Mouse (Mus musculus): ENCODE measurements at regions not wholly inside any gene's neighbourhood (a gene's known extent, or its start where the extent isn't known, plus 50 kb on each side); places are given as distances from the start of the nearest gene placed in this dataset.

GRCm38 (mm10) chr1:183780779-183781178 is 232.3 kb upstream of the Dusp10 start:
- H3K79me2 ChIP-seq (ENCODE audit: control insufficient read depth, insufficient read depth, low read length, poor library complexity): no peaks in the 10 kb centered on the region
- no peaks in the 10 kb centered on the region for H3K9me3 ChIP-seq (replicated peaks; ENCODE audit: insufficient read depth, low read length)
- no peak overlapping the region for H3K4me3 ChIP-seq (ENCODE audit: control insufficient read depth in 1 of 2, insufficient read depth in 1 of 2, low read depth in 2 of 2, low read length in 2 of 2)
- no peak overlapping the region for H3K9ac ChIP-seq (ENCODE audit: control insufficient read depth, low read depth, low read length, poor library complexity, severe bottlenecking)
- H3K4me1 ChIP-seq (ENCODE audit: control insufficient read depth in 1 of 2, insufficient read depth in 2 of 2, low read length in 2 of 2): no peaks in the 10 kb centered on the region
- H3K36me3 ChIP-seq (ENCODE audit: control insufficient read depth in 1 of 2, insufficient read depth in 2 of 2, low read length in 2 of 2): no peaks in the 10 kb centered on the region
- H3K27ac ChIP-seq (ENCODE audit: control insufficient read depth, low read depth, low read length): no peak overlapping the region
- H3K27me3 ChIP-seq (ENCODE audit: control insufficient read depth in 1 of 2, insufficient read depth in 2 of 2, low read length in 2 of 2): no peaks in the 10 kb centered on the region
- DNase-seq (ENCODE audit: low read depth, low spot score): no peak
- TF ChIP-seq ELF1 (IDR thresholded peaks at IDR 0.05; ENCODE audit: low read depth, low read length) (no peak), ZNF384 (IDR thresholded peaks at IDR 0.05; ENCODE audit: low read depth, low read length) (no peak), TAL1 (IDR thresholded peaks at IDR 0.05; ENCODE audit: low read length) (no peak), NRF1 (IDR thresholded peaks at IDR 0.05; ENCODE audit: insufficient read depth, low read depth, low read length, poor library complexity, severe bottlenecking) (no peak), MAX (IDR thresholded peaks at IDR 0.05; ENCODE audit: low read length) (no peak), SIN3A (IDR thresholded peaks at IDR 0.05; ENCODE audit: low read length) (no peak), RAD21 (IDR thresholded peaks at IDR 0.05; ENCODE audit: low read depth, low read length) (no peak)

GRCm38 (mm10) chr1:183783440-183784130 is 229.5 kb upstream of the Dusp10 start:
- Histone ChIP-seq H3K9me3 (replicated peaks; ENCODE audit: insufficient read depth, low read length) (no peaks in the 10 kb centered on the region), H3K36me3 (ENCODE audit: control insufficient read depth in 1 of 2, insufficient read depth in 2 of 2, low read length in 2 of 2) (no peaks in the 10 kb centered on the region), H3K4me3 (ENCODE audit: control insufficient read depth in 1 of 2, insufficient read depth in 1 of 2, low read depth in 2 of 2, low read length in 2 of 2) (no peak overlapping the region), H3K9ac (ENCODE audit: control insufficient read depth, low read depth, low read length, poor library complexity, severe bottlenecking) (no peak overlapping the region), H3K79me2 (ENCODE audit: control insufficient read depth, insufficient read depth, low read length, poor library complexity) (no peaks in the 10 kb centered on the region), H3K27me3 (ENCODE audit: control insufficient read depth in 1 of 2, insufficient read depth in 2 of 2, low read length in 2 of 2) (no peaks in the 10 kb centered on the region), H3K4me1 (ENCODE audit: control insufficient read depth in 1 of 2, insufficient read depth in 2 of 2, low read length in 2 of 2) (no peaks in the 10 kb centered on the region), H3K27ac (ENCODE audit: control insufficient read depth, low read depth, low read length) (no peak overlapping the region)
- TF ChIP-seq ZC3H11A (IDR thresholded peaks at IDR 0.05; ENCODE audit: low read depth, low read length): no peak
- TF ChIP-seq TBP (IDR thresholded peaks at IDR 0.05; ENCODE audit: low read depth, low read length): no peak
- no peak for TF ChIP-seq EP300 (IDR thresholded peaks at IDR 0.05; ENCODE audit: low read depth in 1 of 2, low read length in 2 of 2)
- TF ChIP-seq CTCF (IDR thresholded peaks at IDR 0.05 in 2 of 3, conservative IDR thresholded peaks at IDR 0.05 in 1 of 3; ENCODE audit: control insufficient read depth in 1 of 3, insufficient read depth in 1 of 3, low read depth in 2 of 3, low read length in 3 of 3, poor library complexity in 1 of 3, severe bottlenecking in 1 of 3): no peak
- TF ChIP-seq MEF2A (IDR thresholded peaks at IDR 0.05; ENCODE audit: extremely low read depth, insufficient replicate concordance, low read depth, low read length, poor library complexity, severe bottlenecking): no peak
- no peak for TF ChIP-seq CHD2 (IDR thresholded peaks at IDR 0.05; ENCODE audit: low read length)
- TF ChIP-seq UBTF (IDR thresholded peaks at IDR 0.05; ENCODE audit: borderline replicate concordance, insufficient read depth, low read depth, low read length): no peak
- TF ChIP-seq ZMIZ1 (IDR thresholded peaks at IDR 0.05; ENCODE audit: low read depth, low read length): no peak
- TF ChIP-seq MYB (IDR thresholded peaks at IDR 0.05; ENCODE audit: low read depth, low read length): no peak
- TF ChIP-seq TCF12 (IDR thresholded peaks at IDR 0.05; ENCODE audit: low read depth, low read length): no peak
- TF ChIP-seq ELF1 (IDR thresholded peaks at IDR 0.05; ENCODE audit: low read depth, low read length): no peak
- TF ChIP-seq USF2 (IDR thresholded peaks at IDR 0.05; ENCODE audit: borderline replicate concordance in 1 of 2, insufficient read depth in 1 of 2, low read depth in 1 of 2, low read length in 2 of 2): no peak
- no peak for TF ChIP-seq GATA1 (IDR thresholded peaks at IDR 0.05; ENCODE audit: low read depth, low read length)
- no peak for TF ChIP-seq MAFK (IDR thresholded peaks at IDR 0.05; ENCODE audit: borderline replicate concordance, low read depth, low read length)
- no peak for DNase-seq (ENCODE audit: low read depth, low spot score)

Measured in MEL (cell line).